Mouse (Mus musculus) myocyte (in vitro differentiated cells): ENCODE data around the gene Mvb12b.

Experiments used
- E2F4 ChIP-seq: IDR thresholded peaks from one replicate; pipeline ENCODE4 v1.6.1; 2011; ENCODE audit warnings: mild to moderate bottlenecking, control low read depth, moderate library complexity; ENCODE audit not compliant: insufficient read depth
- POLR2A ChIP-seq: IDR thresholded peaks from one replicate; pipeline ENCODE4 v1.6.1; 2011; ENCODE audit warnings: low read depth, mild to moderate bottlenecking, control low read depth, moderate library complexity; ENCODE audit not compliant: insufficient read length
- POLR2AphosphoS2 ChIP-seq: IDR thresholded peaks from one replicate; pipeline ENCODE4 v1.6.1; 2011; ENCODE audit warnings: low read depth, control low read depth; ENCODE audit not compliant: insufficient read length

DNA sequence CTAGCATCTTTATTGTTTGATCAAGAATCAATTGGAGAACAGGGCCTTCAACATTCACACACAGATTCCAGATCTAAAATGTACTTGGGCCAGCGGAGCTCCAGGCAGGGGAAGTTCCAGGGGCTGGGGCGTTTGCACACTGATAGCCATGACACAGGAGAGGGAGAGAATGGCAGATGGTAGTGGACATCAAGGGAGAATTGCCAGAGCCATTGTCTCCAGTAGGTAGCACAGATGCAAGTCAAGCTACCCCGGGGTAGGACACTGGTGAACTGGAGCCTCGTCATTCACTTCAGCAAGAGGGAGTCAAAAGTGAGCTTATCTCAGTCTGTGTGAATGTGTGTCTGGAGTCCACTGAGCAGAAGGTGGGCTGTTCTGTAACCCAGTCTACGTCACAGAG lies 43.4 kb upstream of the Mvb12b start:
- TF ChIP-seq POLR2AphosphoS2 = no peak
- TF ChIP-seq POLR2A = no peak
- no peak for TF ChIP-seq E2F4
